Mouse (Mus musculus): Measurements from ENCODE around the gene Ager.

Gene Ager

GRCm38 (mm10) chr17:34585877-34586771 lies 11.5 kb upstream of the Ager start:
- DNase-seq (ENCODE audit: low spot score): peak; percentile 49

GRCm38 (mm10) chr17:34586796-34587422 lies 10.8 kb upstream of the Ager start:
- DNase-seq (ENCODE audit: low spot score): peak; percentile 96

- DNase-seq (ENCODE audit: low spot score): peak; percentile 98
These were observed 10.2 kb upstream of the Ager start for GRCm38 (mm10) chr17:34587423-34587811.

GRCm38 (mm10) chr17:34587814-34588213 lies 9.8 kb upstream of the Ager start:
- no peak for DNase-seq (ENCODE audit: low spot score)

GRCm38 (mm10) chr17:34588767-34589166 lies 8.9 kb upstream of the Ager start:
- DNase-seq (ENCODE audit: low spot score): no peak

- DNase-seq (ENCODE audit: low spot score): no peak
These were observed 8.5 kb upstream of the Ager start for GRCm38 (mm10) chr17:34589206-34589605.

- peak; percentile 80 for DNase-seq (ENCODE audit: low spot score)
These were observed 8.0 kb upstream of the Ager start, which contains the start of gene Gpsm3 for GRCm38 (mm10) chr17:34589681-34590101. Gpsm3 (plus strand) TSS chr17:34589806.

GRCm38 (mm10) chr17:34590154-34590987 lies 7.3 kb upstream of the Ager start:
- peak; percentile 51 for DNase-seq (ENCODE audit: low spot score)

- DNase-seq (ENCODE audit: low spot score): no peak
These were observed 6.4 kb upstream of the Ager start, which contains the start of gene Pbx2 for GRCm38 (mm10) chr17:34591029-34591993. Pbx2 (plus strand) TSS chr17:34591266.

GRCm38 (mm10) chr17:34591994-34592375 lies 5.7 kb upstream of the Ager start:
- peak; percentile 98 for DNase-seq (ENCODE audit: low spot score)

GRCm38 (mm10) chr17:34592581-34593549 lies 4.8 kb upstream of the Ager start:
- DNase-seq (ENCODE audit: low spot score): no peak

GRCm38 (mm10) chr17:34593752-34594525 lies 3.7 kb upstream of the Ager start:
- no peak for DNase-seq (ENCODE audit: low spot score)

- DNase-seq (ENCODE audit: low spot score): no peak
These were observed 1.6 kb upstream of the Ager start for GRCm38 (mm10) chr17:34596098-34596497.

GRCm38 (mm10) chr17:34599891-34600290 lies 2.2 kb downstream of the Ager start:
- DNase-seq (ENCODE audit: low spot score): no peak

GRCm38 (mm10) chr17:34601796-34602195 lies 4.1 kb downstream of the Ager start:
- DNase-seq (ENCODE audit: low spot score): no peak

GRCm38 (mm10) chr17:34603375-34604060 lies 5.9 kb downstream of the Ager start, which contains the start of gene Rnf5:
Rnf5 (minus strand) TSS chr17:34603690.
- DNase-seq (ENCODE audit: low spot score): peak; percentile 98

GRCm38 (mm10) chr17:34604061-34604508 lies 6.4 kb downstream of the Ager start, which contains the start of gene Agpat1:
Agpat1 (plus strand) TSS chr17:34604262.
- DNase-seq (ENCODE audit: low spot score): peak; percentile 98

Data from testis, postnatal 10 days (tissue).